Mouse (Mus musculus) stomach, embryonic 16.5 days (tissue): ENCODE data around the gene Atoh7. TPM values are rescaled to one million over a fixed set of nuclear protein-coding genes. Genes with fewer than 3 reads are reported as not detected.

Experiments used
- ATAC-seq: fragments of 200-750 bp; cut with Nextera tagmentation; 2 replicates; pipeline ENCODE4 v1.8.0; 2017; ENCODE audit warnings: moderate number of reproducible peaks, moderate TSS enrichment; ENCODE audit not compliant: insufficient read depth, low FRiP score
- H3K27ac ChIP-seq: fragments of 300-500 bp; sonication (generic); 2 replicates; pipeline ENCODE4 v1.5.1; 2014; ENCODE audit warnings: low read length
- H3K27me3 ChIP-seq: fragments of 300-500 bp; sonication (generic); 2 replicates; pipeline ENCODE4 v1.6.1; 2014; ENCODE audit warnings: low read length, control low read depth, mixed read lengths; ENCODE audit not compliant: control insufficient read depth, insufficient read depth
- H3K36me3 ChIP-seq: fragments of 300-500 bp; sonication (generic); 2 replicates; pipeline ENCODE4 v1.6.1; 2014; ENCODE audit warnings: low read length; ENCODE audit not compliant: control insufficient read depth, insufficient read depth
- H3K4me1 ChIP-seq: fragments of 300-500 bp; sonication (generic); 2 replicates; pipeline ENCODE4 v1.6.1; 2014; ENCODE audit warnings: low read length, control low read depth, mixed read lengths; ENCODE audit not compliant: control insufficient read depth, insufficient read depth
- H3K4me2 ChIP-seq: fragments of 300-500 bp; sonication (generic); 2 replicates; pipeline ENCODE4 v1.6.1; 2014; ENCODE audit warnings: low read depth, low read length, mixed read lengths
- H3K4me3 ChIP-seq: fragments of 300-500 bp; sonication (generic); replicated peaks from 2 replicates; pipeline ENCODE4 v1.5.1; 2014; ENCODE audit warnings: mild to moderate bottlenecking, low read length
- H3K9ac ChIP-seq: fragments of 300-500 bp; sonication (generic); 2 replicates; pipeline ENCODE4 v1.6.1; 2014; ENCODE audit warnings: low read length
- H3K9me3 ChIP-seq: fragments of 300-500 bp; sonication (generic); replicated peaks from 2 replicates; pipeline ENCODE4 v1.6.1; 2016; ENCODE audit warnings: low read length, control low read depth; ENCODE audit not compliant: control insufficient read depth
- WGBS: fragments of 180-500 bp; shearing (Covaris S2); extraction: QIAGEN DNeasy Blood & Tissue Kit; methylation state at CpG from one replicate; pipeline ENCODE4 v1.1.7; 2014; 5-methylcytosine and 5-hydroxymethylcytosine counted together
- polyA plus RNA-seq: library from polyadenylated mRNA; unstranded; fragments of >200 nt; fragmentation: Nextera tagmentation; extraction: Ambion mirVana; gene quantifications from 2 replicates; pipeline ENCODE4 v1.2.1, GENCODE M21; 2015

The Atoh7 gene
- polyA plus RNA-seq, 1 experiment from 2014 or later: not detected

- Histone ChIP-seq H3K27me3 (no peaks in the 10 kb centered on the region), H3K27ac (peak overlapping the region; percentile 19; the same call in 1 of the 2 replicates), H3K9ac (no peak overlapping the region), H3K36me3 (no peaks in the 10 kb centered on the region), H3K4me1 (no peaks in the 10 kb centered on the region), H3K9me3 (no peaks in the 10 kb centered on the region), H3K4me3 (no peak overlapping the region), H3K4me2 (no peak overlapping the region)
- ATAC-seq: no peak
- 64% methylated on average over 12 of the region's 12 CpGs for WGBS
These were observed 38.2 kb upstream of the Atoh7 start for GRCm38 (mm10) chr10:63061266-63061665.

- H3K4me3 ChIP-seq: no peak overlapping the region
- H3K9me3 ChIP-seq: no peaks in the 10 kb centered on the region
- 92% methylated on average over 5 of the region's 5 CpGs for whole genome bisulfite sequencing
- H3K27ac ChIP-seq: no peak overlapping the region
- no peaks in the 10 kb centered on the region for H3K27me3 ChIP-seq
- no peaks in the 10 kb centered on the region for H3K36me3 ChIP-seq
- H3K9ac ChIP-seq: no peak overlapping the region
- ATAC-seq: no peak
- H3K4me1 ChIP-seq: no peaks in the 10 kb centered on the region
- H3K4me2 ChIP-seq: no peak overlapping the region
These were observed 36.8 kb upstream of the Atoh7 start for GRCm38 (mm10) chr10:63062696-63063095.

GRCm38 (mm10) chr10:63063365-63063764 lies 36.1 kb upstream of the Atoh7 start:
- no peak overlapping the region for H3K4me3 ChIP-seq
- no peaks in the 10 kb centered on the region for H3K4me1 ChIP-seq
- no peaks in the 10 kb centered on the region for H3K9me3 ChIP-seq
- H3K4me2 ChIP-seq: no peak overlapping the region
- no peaks in the 10 kb centered on the region for H3K36me3 ChIP-seq
- no peak overlapping the region for H3K9ac ChIP-seq
- no peak for ATAC-seq
- no peak overlapping the region for H3K27ac ChIP-seq
- 81% methylated on average over 7 of the region's 7 CpGs for WGBS
- H3K27me3 ChIP-seq: no peaks in the 10 kb centered on the region

GRCm38 (mm10) chr10:63064516-63064915 lies 34.9 kb upstream of the Atoh7 start:
- WGBS: 77% methylated on average over 9 of the region's 9 CpGs

GRCm38 (mm10) chr10:63065561-63065960 lies 33.9 kb upstream of the Atoh7 start:
- Histone ChIP-seq H3K27me3 (no peaks in the 10 kb centered on the region), H3K4me2 (no peak overlapping the region), H3K4me1 (no peaks in the 10 kb centered on the region), H3K4me3 (no peak overlapping the region), H3K9ac (no peak overlapping the region), H3K9me3 (no peaks in the 10 kb centered on the region), H3K36me3 (no peaks in the 10 kb centered on the region), H3K27ac (no peak overlapping the region)
- WGBS: 65% methylated on average over 8 of the region's 8 CpGs
- ATAC-seq: no peak

More at GRCm38 (mm10) chr10:63064516-63064915, 34.9 kb upstream of the Atoh7 start:
- Histone ChIP-seq H3K4me1 (no peaks in the 10 kb centered on the region), H3K27ac (no peak overlapping the region), H3K36me3 (no peaks in the 10 kb centered on the region), H3K9me3 (no peaks in the 10 kb centered on the region), H3K4me3 (no peak overlapping the region), H3K9ac (no peak overlapping the region), H3K27me3 (no peaks in the 10 kb centered on the region), H3K4me2 (no peak overlapping the region)
- ATAC-seq: no peak

- H3K4me1 ChIP-seq: no peaks in the 10 kb centered on the region
- no peak overlapping the region for H3K4me3 ChIP-seq
- H3K27ac ChIP-seq: no peak overlapping the region
- 12% methylated on average over 5 of the region's 5 CpGs for WGBS
- no peak overlapping the region for H3K4me2 ChIP-seq
- no peaks in the 10 kb centered on the region for H3K27me3 ChIP-seq
- ATAC-seq: peak; percentile 61; the same call in 1 of the 2 replicates
- no peaks in the 10 kb centered on the region for H3K36me3 ChIP-seq
- no peaks in the 10 kb centered on the region for H3K9me3 ChIP-seq
- no peak overlapping the region for H3K9ac ChIP-seq
These were observed 33.5 kb upstream of the Atoh7 start for GRCm38 (mm10) chr10:63065988-63066387.

- ATAC-seq: no peak
- no peaks in the 10 kb centered on the region for H3K4me1 ChIP-seq
- no peaks in the 10 kb centered on the region for H3K36me3 ChIP-seq
- H3K9me3 ChIP-seq: no peaks in the 10 kb centered on the region
- 69% methylated on average over 10 of the region's 10 CpGs for WGBS
- no peak overlapping the region for H3K4me3 ChIP-seq
- H3K9ac ChIP-seq: no peak overlapping the region
- no peaks in the 10 kb centered on the region for H3K27me3 ChIP-seq
- no peak overlapping the region for H3K4me2 ChIP-seq
- H3K27ac ChIP-seq: no peak overlapping the region
These were observed 13.1 kb upstream of the Atoh7 start for GRCm38 (mm10) chr10:63086304-63086703.

- ATAC-seq: no peak
- Histone ChIP-seq H3K27me3 (no peaks in the 10 kb centered on the region), H3K9me3 (no peaks in the 10 kb centered on the region), H3K4me3 (peak overlapping the region; percentile 34), H3K9ac (no peak overlapping the region), H3K4me2 (peak overlapping the region; percentile 56), H3K4me1 (no peaks in the 10 kb centered on the region), H3K27ac (no peak overlapping the region), H3K36me3 (no peaks in the 10 kb centered on the region)
- 51% methylated on average over 8 of the region's 8 CpGs for WGBS
These were observed 10.2 kb upstream of the Atoh7 start for GRCm38 (mm10) chr10:63089103-63089757.

- Histone ChIP-seq H3K36me3 (no peaks in the 10 kb centered on the region), H3K4me2 (peak overlapping the region; percentile 56), H3K9me3 (no peaks in the 10 kb centered on the region), H3K4me1 (no peaks in the 10 kb centered on the region), H3K4me3 (peak overlapping the region; percentile 34), H3K9ac (peak overlapping the region; percentile 50), H3K27ac (no peak overlapping the region), H3K27me3 (no peaks in the 10 kb centered on the region)
- 8% methylated on average over 26 of the region's 26 CpGs for WGBS
- no peak for ATAC-seq
These were observed 9.5 kb upstream of the Atoh7 start for GRCm38 (mm10) chr10:63089758-63090571.
